19 mouse cellular contexts compared by ENCODE assay signal in genomic region chr3:104336867-104337266, GRCm38 (mm10).
DNase-seq lines count a peak whose midpoint lies in the region; ATAC-seq and TF ChIP-seq lines count a peak whose summit lies in the region.
"Had no signal": no experiment of that assay in that cellular context is flagged by ENCODE, and none has a peak within 500 bp of the region (broad histone marks: within the 10 kb centered on the region; RNA-seq: fewer than 3 reads in every experiment).

No protein-coding gene starts in this region.

- no peak for DNase-seq in forebrain, embryonic 11.5 days (ENCODE audit: low spot score)
- DNase-seq in forebrain, embryonic 10.5 days (ENCODE audit: extremely low spot score, low spot score), result no peak
- DNase-seq in gastrocnemius, postnatal 4 days (ENCODE audit: low spot score in 2 of 2), result no peak
- DNase-seq in testis, postnatal 14 days (ENCODE audit: low spot score), result no peak
- DNase-seq in left cerebral cortex, adult 2 months (ENCODE audit: extremely low spot score in 1 of 2, low spot score in 2 of 2), result no peak
- DNase-seq: adrenal gland, adult 2 months; cerebellum, postnatal 25 days; gastrocnemius, adult 2 months; heart, adult 18-20 months; kidney, adult 9 months; kidney, postnatal 36 days; lung, postnatal 10 days; right cerebral cortex, postnatal 25 days; thymus, postnatal 4 days had no signal

- H3K36me3 ChIP-seq in forebrain, embryonic 11.5 days (ENCODE audit: control insufficient read depth, insufficient read depth, low read length), result no peaks in the 10 kb centered on the region
- H3K36me3 ChIP-seq in forebrain, embryonic 10.5 days (replicated peaks), result no peaks in the 10 kb centered on the region
- no peaks in the 10 kb centered on the region for H3K36me3 ChIP-seq in forebrain, embryonic 16.5 days (ENCODE audit: control insufficient read depth, insufficient read depth)
- H3K36me3 ChIP-seq in hindbrain, embryonic 16.5 days (ENCODE audit: control insufficient read depth, insufficient read depth, low read length), result no peaks in the 10 kb centered on the region
- no peaks in the 10 kb centered on the region for H3K36me3 ChIP-seq in neural tube, embryonic 14.5 days (ENCODE audit: control insufficient read depth, insufficient read depth, low read length)
- H3K36me3 ChIP-seq: heart, embryonic 15.5 days; limb, embryonic 15.5 days had no signal

- H3K9me3 ChIP-seq in forebrain, embryonic 11.5 days (ENCODE audit: control insufficient read depth, low read length), result no peaks in the 10 kb centered on the region; the same call in 1 of the 2 replicates
- no peaks in the 10 kb centered on the region for H3K9me3 ChIP-seq in forebrain, embryonic 10.5 days
- H3K9me3 ChIP-seq in forebrain, embryonic 16.5 days (ENCODE audit: control insufficient read depth, low read length), result no peaks in the 10 kb centered on the region
- no peaks in the 10 kb centered on the region for H3K9me3 ChIP-seq in hindbrain, embryonic 16.5 days (ENCODE audit: control insufficient read depth, low read length)
- H3K9me3 ChIP-seq in neural tube, embryonic 14.5 days (ENCODE audit: control insufficient read depth, low read length), result no peaks in the 10 kb centered on the region
- H3K9me3 ChIP-seq: heart, embryonic 15.5 days; limb, embryonic 15.5 days had no signal

- intact Hi-C loops in left cerebral cortex, adult 2 months (cut with DNase I), result no loop called here

- no peaks in the 10 kb centered on the region for H3K4me1 ChIP-seq in forebrain, embryonic 11.5 days (replicated peaks; ENCODE audit: control insufficient read depth, insufficient read depth, low read length)
- H3K4me1 ChIP-seq in forebrain, embryonic 10.5 days, result peaks cover 12% of the 10 kb centered on the region
- peaks cover 20% of the 10 kb centered on the region for H3K4me1 ChIP-seq in forebrain, embryonic 16.5 days (replicated peaks; ENCODE audit: control insufficient read depth, insufficient read depth, low read length)
- peaks cover 7% of the 10 kb centered on the region for H3K4me1 ChIP-seq in hindbrain, embryonic 16.5 days (ENCODE audit: control insufficient read depth, insufficient read depth, low read depth, low read length)
- peaks cover 6% of the 10 kb centered on the region; the same call in 1 of the 2 replicates for H3K4me1 ChIP-seq in neural tube, embryonic 14.5 days (ENCODE audit: control insufficient read depth, insufficient read depth, low read length)

- WGBS in forebrain, embryonic 11.5 days, result 60% methylated on average over 5 of the region's 5 CpGs
- 80% methylated on average over 5 of the region's 5 CpGs for WGBS in forebrain, embryonic 10.5 days
- 39% methylated on average over 5 of the region's 5 CpGs for WGBS in forebrain, embryonic 16.5 days
- 29% methylated on average over 5 of the region's 5 CpGs for WGBS in hindbrain, embryonic 16.5 days
- 53% methylated on average over 5 of the region's 5 CpGs for WGBS in neural tube, embryonic 14.5 days

- no peak overlapping the region for H3K4me2 ChIP-seq in forebrain, embryonic 11.5 days (ENCODE audit: low read depth, low read length, severe bottlenecking)
- no peak overlapping the region for H3K4me2 ChIP-seq in forebrain, embryonic 16.5 days (ENCODE audit: low read length)
- no peak overlapping the region for H3K4me2 ChIP-seq in hindbrain, embryonic 16.5 days (ENCODE audit: low read length)
- H3K4me2 ChIP-seq in neural tube, embryonic 14.5 days (ENCODE audit: low read depth, low read length), result no peak overlapping the region
- H3K4me2 ChIP-seq: heart, embryonic 15.5 days; limb, embryonic 15.5 days had no signal

- TF ChIP-seq CTCF in left cerebral cortex, adult 2 months (IDR thresholded peaks at IDR 0.05), result no peak

- H3K27ac ChIP-seq in forebrain, embryonic 11.5 days (ENCODE audit: low read depth, low read length), result no peak overlapping the region
- H3K27ac ChIP-seq in forebrain, embryonic 10.5 days, result no peak overlapping the region
- peak overlapping the region; percentile 19 for H3K27ac ChIP-seq in forebrain, embryonic 16.5 days (ENCODE audit: low read length)
- H3K27ac ChIP-seq in hindbrain, embryonic 16.5 days (ENCODE audit: low read depth, low read length), result no peak overlapping the region
- H3K27ac ChIP-seq in neural tube, embryonic 14.5 days (ENCODE audit: low read depth, low read length), result peak overlapping the region; percentile 77
- no peak overlapping the region for H3K27ac ChIP-seq in left cerebral cortex, adult 2 months
- H3K27ac ChIP-seq: gastrocnemius, adult 2 months; heart, embryonic 15.5 days; limb, embryonic 15.5 days had no signal

- ATAC-seq in forebrain, embryonic 11.5 days (replicated peaks; ENCODE audit: low FRiP score), result 0 out of 2 replicates have a peak, but pooled peaks have one; percentile 21
- peak; percentile 49 for ATAC-seq in forebrain, embryonic 16.5 days
- ATAC-seq in hindbrain, embryonic 16.5 days, result peak; percentile 41
- ATAC-seq in neural tube, embryonic 14.5 days (ENCODE audit: low read depth), result peak; percentile 39; the same call in 1 of the 2 replicates

- H3K27me3 ChIP-seq in forebrain, embryonic 11.5 days (ENCODE audit: control insufficient read depth, insufficient read depth, low read length), result no peaks in the 10 kb centered on the region
- no peaks in the 10 kb centered on the region for H3K27me3 ChIP-seq in forebrain, embryonic 10.5 days (ENCODE audit: poor library complexity, severe bottlenecking)
- no peaks in the 10 kb centered on the region for H3K27me3 ChIP-seq in forebrain, embryonic 16.5 days (replicated peaks; ENCODE audit: control insufficient read depth, insufficient read depth, low read length)
- no peaks in the 10 kb centered on the region for H3K27me3 ChIP-seq in hindbrain, embryonic 16.5 days (replicated peaks; ENCODE audit: control insufficient read depth, insufficient read depth, low read length)
- H3K27me3 ChIP-seq in neural tube, embryonic 14.5 days (ENCODE audit: control insufficient read depth, insufficient read depth, low read length), result no peaks in the 10 kb centered on the region
- H3K27me3 ChIP-seq: heart, embryonic 15.5 days; limb, embryonic 15.5 days had no signal

- H3K9ac ChIP-seq in forebrain, embryonic 11.5 days (ENCODE audit: low read length), result no peak overlapping the region
- no peak overlapping the region for H3K9ac ChIP-seq in forebrain, embryonic 16.5 days (replicated peaks; ENCODE audit: low read depth, low read length)
- H3K9ac ChIP-seq in hindbrain, embryonic 16.5 days (ENCODE audit: low read depth, low read length), result no peak overlapping the region
- H3K9ac ChIP-seq in neural tube, embryonic 14.5 days (replicated peaks; ENCODE audit: low read depth, low read length), result no peak overlapping the region
- H3K9ac ChIP-seq: heart, embryonic 15.5 days; limb, embryonic 15.5 days had no signal

- no peak overlapping the region for H3K4me3 ChIP-seq in forebrain, embryonic 11.5 days (ENCODE audit: low read depth, low read length)
- H3K4me3 ChIP-seq in forebrain, embryonic 10.5 days, result no peak overlapping the region
- H3K4me3 ChIP-seq in forebrain, embryonic 16.5 days (replicated peaks; ENCODE audit: low read length), result no peak overlapping the region
- H3K4me3 ChIP-seq in hindbrain, embryonic 16.5 days (ENCODE audit: low read length), result no peak overlapping the region
- no peak overlapping the region for H3K4me3 ChIP-seq in neural tube, embryonic 14.5 days (ENCODE audit: low read depth, low read length)
- H3K4me3 ChIP-seq in left cerebral cortex, adult 2 months, result no peak overlapping the region
- H3K4me3 ChIP-seq: gastrocnemius, adult 2 months; heart, embryonic 15.5 days; limb, embryonic 15.5 days had no signal

Comparison
In these comparisons a context has a peak if more than half of its experiments do, and no peak if none do; other contexts are left out.
1. H3K27ac ChIP-seq: peak in forebrain, embryonic 16.5 days (single experiment) and neural tube, embryonic 14.5 days (single experiment); none in forebrain, embryonic 11.5 days (single experiment), forebrain, embryonic 10.5 days (single experiment), hindbrain, embryonic 16.5 days (single experiment) and left cerebral cortex, adult 2 months (single experiment).
2. Peak in every context shown above with its lines, with median percentiles within 50 percentile points of each other: ATAC-seq.